Mouse (Mus musculus) G1E (cell line): ENCODE measurements at regions not wholly inside any gene's neighbourhood (a gene's known extent, or its start where the extent isn't known, plus 50 kb on each side); places are given as distances from the start of the nearest gene placed in this dataset.

Experiments used
- CTCF ChIP-seq: IDR thresholded peaks from 2 replicates; pipeline ENCODE4 v1.5.1; 2012; ENCODE audit warnings: low read depth, low read length, inconsistent platforms, mixed read lengths
- GATA2 ChIP-seq: IDR thresholded peaks from 2 replicates; pipeline ENCODE4 v1.6.1; 2012; ENCODE audit warnings: low read depth, low read length, inconsistent platforms, borderline replicate concordance
- POLR2AphosphoS5 ChIP-seq: IDR thresholded peaks from 2 replicates; pipeline ENCODE4 v1.6.1; 2012; ENCODE audit warnings: low read depth, low read length, inconsistent platforms; ENCODE audit not compliant: insufficient replicate concordance

- TF ChIP-seq CTCF = no peak
- TF ChIP-seq GATA2 = no peak
- no peak for TF ChIP-seq POLR2AphosphoS5
Measured at GRCm38 (mm10) chr8:41969408-41969807, 552.5 kb upstream of the Frg1 start.
